Mouse (Mus musculus): ENCODE measurements around the gene Scd2. TPM values are rescaled to one million over a fixed set of nuclear protein-coding genes. Genes with fewer than 3 reads are reported as not detected.
"Not testable (repeated sequence)": the region's sequence is repeated elsewhere in the genome, so short reads cannot be mapped to it uniquely, and the experiment has no call there.

The Scd2 gene
- total RNA-seq, 4 experiments from 2014 or later, result 662 to 773 (median 703) TPM

- no peak for DNase-seq (ENCODE audit: low spot score in 2 of 2)
Observed at GRCm38 (mm10) chr19:44267499-44268002, 25.9 kb upstream of the Scd2 start.

GRCm38 (mm10) chr19:44273711-44274110, 19.8 kb upstream of the Scd2 start:
- DNase-seq (ENCODE audit: low spot score in 2 of 2), result no peak

GRCm38 (mm10) chr19:44274452-44274851, 19.0 kb upstream of the Scd2 start:
- DNase-seq (ENCODE audit: low spot score in 2 of 2), result no peak

DNA sequence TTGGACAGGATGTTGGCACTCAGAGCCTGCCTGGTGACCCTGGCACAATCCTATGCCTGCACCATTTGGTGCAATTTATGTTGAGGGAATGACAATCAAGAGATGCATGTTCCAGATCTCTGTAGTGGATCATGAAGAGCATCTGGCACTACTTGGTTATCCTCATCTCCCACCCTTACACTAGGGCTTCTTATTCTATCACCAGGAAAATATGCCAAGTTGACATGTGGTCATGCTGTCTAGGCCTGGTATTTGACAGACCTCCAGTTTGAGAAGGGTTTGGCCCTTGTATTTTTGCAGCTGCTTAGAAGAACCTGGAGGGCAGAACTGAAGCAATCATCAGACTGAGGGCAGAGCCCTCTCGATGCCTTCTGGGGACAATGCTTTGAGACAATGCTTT, 18.1 kb upstream of the Scd2 start:
- DNase-seq (ENCODE audit: low spot score in 2 of 2), result no peak

DNA sequence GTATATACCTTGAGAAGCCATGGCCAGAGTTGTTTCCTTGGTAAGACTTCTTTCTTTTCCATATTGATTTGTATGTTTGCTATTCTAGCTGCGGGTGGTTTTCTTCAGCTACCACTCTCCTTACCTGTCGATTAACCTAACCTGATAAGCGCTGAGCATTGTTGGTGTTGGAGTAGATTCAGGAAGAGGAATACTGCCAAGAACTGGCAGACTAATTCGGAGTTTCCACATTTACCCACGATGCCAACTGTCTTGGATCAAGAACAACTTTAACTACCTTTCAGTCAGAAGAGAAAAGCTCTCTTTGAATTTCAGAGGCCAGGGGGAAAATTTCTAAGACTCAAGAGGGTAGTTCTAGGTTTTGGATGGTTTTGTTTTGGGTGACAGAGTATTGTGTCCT, 16.6 kb upstream of the Scd2 start:
- DNase-seq (ENCODE audit: low spot score in 2 of 2), result no peak

- no peak for DNase-seq (ENCODE audit: low spot score in 2 of 2)
Observed at GRCm38 (mm10) chr19:44277931-44278330, 15.5 kb upstream of the Scd2 start.

GRCm38 (mm10) chr19:44280755-44281154, 12.7 kb upstream of the Scd2 start:
- no peak for DNase-seq (ENCODE audit: low spot score in 2 of 2)

DNA sequence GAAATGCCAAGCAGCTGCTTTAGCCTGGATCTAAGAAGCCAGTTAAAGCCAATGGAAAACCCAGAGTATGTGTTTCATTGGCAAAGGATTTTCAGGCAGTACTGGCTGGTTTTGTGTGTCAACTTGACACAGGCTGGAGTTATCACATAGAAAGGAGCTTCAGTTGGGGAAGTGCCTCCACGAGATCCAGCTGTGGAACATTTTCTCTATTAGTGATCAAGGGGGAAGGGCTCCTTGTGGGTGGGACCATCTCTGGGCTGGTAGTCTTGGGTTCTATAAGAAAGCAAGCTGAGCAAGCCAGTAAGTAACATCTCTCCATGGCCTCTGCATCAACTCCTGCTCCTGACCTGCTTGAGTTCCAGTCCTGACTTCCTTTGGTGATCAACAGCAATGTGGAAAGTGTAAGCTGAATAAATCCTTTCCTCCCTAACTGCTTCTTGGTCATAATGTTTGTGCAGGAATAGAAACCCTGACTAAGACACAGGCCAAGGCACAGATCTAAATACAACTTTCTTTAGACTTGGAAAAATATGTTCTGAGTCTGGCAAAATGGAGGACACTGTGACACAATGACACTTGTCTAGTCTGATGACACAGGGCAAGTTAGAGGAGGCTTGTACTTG, 11.5 kb upstream of the Scd2 start:
- not testable (repeated sequence) for DNase-seq (ENCODE audit: low spot score in 2 of 2)

- DNase-seq (ENCODE audit: low spot score in 2 of 2), result no peak
Observed at GRCm38 (mm10) chr19:44282534-44283156, 10.8 kb upstream of the Scd2 start.

- no peak for DNase-seq (ENCODE audit: low spot score in 2 of 2)
Observed at GRCm38 (mm10) chr19:44283157-44284024, 10.1 kb upstream of the Scd2 start.

GRCm38 (mm10) chr19:44284025-44284695, 9.3 kb upstream of the Scd2 start:
- DNase-seq (ENCODE audit: low spot score in 2 of 2), result peak; percentile 87 to 91

- DNase-seq (ENCODE audit: low spot score in 2 of 2), result no peak
Observed at GRCm38 (mm10) chr19:44284723-44285122, 8.8 kb upstream of the Scd2 start.

GRCm38 (mm10) chr19:44285554-44285953, 7.9 kb upstream of the Scd2 start:
- DNase-seq (ENCODE audit: low spot score in 2 of 2), result no peak

- DNase-seq (ENCODE audit: low spot score in 2 of 2), result no peak
Observed at GRCm38 (mm10) chr19:44286109-44286508, 7.4 kb upstream of the Scd2 start.

- DNase-seq (ENCODE audit: low spot score in 2 of 2), result no peak
Observed at GRCm38 (mm10) chr19:44287415-44288110, 5.9 kb upstream of the Scd2 start.

- DNase-seq (ENCODE audit: low spot score in 2 of 2), result no peak
Observed at GRCm38 (mm10) chr19:44292083-44292482, 1.4 kb upstream of the Scd2 start.

GRCm38 (mm10) chr19:44292483-44292882, 991 bp upstream of the Scd2 start:
- DNase-seq (ENCODE audit: low spot score in 2 of 2), result no peak

DNA sequence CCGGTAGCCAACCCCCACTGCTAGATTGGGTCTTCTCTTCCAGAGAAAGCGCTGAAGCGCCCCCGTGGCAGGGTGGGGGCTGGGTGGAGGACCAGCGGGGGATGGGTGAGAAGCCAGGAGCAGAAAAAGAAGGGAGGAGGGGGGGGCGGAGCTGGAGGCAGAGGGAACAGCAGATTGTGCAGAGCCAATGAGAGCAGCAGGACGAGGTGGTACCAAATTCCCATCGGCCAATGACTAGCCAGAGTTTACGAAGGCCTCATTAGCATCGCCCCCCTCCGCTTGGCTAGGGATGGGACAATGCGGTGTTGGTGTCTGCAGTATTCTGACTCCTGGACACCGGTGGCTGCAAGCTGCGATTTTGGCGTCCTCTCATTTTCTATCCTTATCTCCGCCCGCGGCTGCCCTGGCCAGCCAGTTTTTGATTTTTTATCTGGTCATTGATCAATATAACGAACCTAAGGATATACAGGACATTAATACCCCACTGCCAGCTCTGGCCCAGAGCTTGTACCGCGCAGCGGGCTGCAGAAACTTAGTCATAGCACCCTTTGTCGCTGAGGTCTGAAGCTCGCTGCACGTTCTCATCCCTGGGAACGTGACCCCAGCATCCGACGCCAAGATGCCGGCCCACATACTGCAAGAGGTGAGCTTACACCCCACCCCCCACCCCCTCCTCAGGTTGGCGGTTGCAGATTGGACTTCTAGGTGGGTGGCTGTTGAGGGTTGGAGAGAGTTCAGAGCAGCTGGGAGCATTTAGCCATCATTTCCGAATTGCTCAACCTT, 486 bp downstream of the Scd2 start:
- DNase-seq (ENCODE audit: low spot score in 2 of 2), result peak; percentile 96 to 97

DNA sequence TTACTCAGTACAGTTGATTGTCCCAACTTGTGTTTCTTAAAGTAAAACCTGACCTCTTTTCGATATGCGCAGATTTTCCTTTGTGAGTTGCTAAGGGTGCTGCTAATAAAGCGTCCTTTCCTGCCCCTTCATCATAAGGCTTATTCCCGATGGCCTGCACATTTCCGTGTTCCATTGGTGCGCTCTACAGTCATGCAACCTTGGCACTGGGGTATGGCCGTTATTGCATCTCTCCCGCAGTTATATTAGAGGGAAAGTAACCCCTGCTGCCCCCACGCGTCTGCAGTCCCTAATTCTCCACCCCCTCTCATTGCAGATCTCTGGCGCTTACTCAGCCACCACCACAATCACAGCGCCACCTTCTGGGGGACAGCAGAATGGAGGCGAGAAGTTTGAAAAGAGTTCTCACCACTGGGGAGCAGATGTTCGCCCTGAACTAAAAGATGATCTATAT, 1.1 kb downstream of the Scd2 start:
- peak; percentile 87 to 89 for DNase-seq (ENCODE audit: low spot score in 2 of 2)

- peak; percentile 41 to 55 for DNase-seq (ENCODE audit: low spot score in 2 of 2)
Observed at GRCm38 (mm10) chr19:44295251-44295650, 1.8 kb downstream of the Scd2 start.
